Mouse (Mus musculus): ENCODE data around the gene Tox2. TPM values are rescaled to one million over a fixed set of nuclear protein-coding genes. Genes with fewer than 3 reads are reported as not detected.

The Tox2 gene
- total RNA-seq, 1 experiment: 0.36 TPM

- no peaks in the 10 kb centered on the region for H3K36me3 ChIP-seq (ENCODE audit: control insufficient read depth, insufficient read depth, low read length, poor library complexity, severe bottlenecking)
- TF ChIP-seq MAFK (IDR thresholded peaks at IDR 0.05; ENCODE audit: insufficient read depth, low read depth, low read length): no peak
- TF ChIP-seq CHD2 (IDR thresholded peaks at IDR 0.05; ENCODE audit: low read depth, low read length): no peak
- TF ChIP-seq HCFC1 (IDR thresholded peaks at IDR 0.05; ENCODE audit: borderline replicate concordance, insufficient read depth, low read length): no peak
- TF ChIP-seq ZC3H11A (IDR thresholded peaks at IDR 0.05; ENCODE audit: borderline replicate concordance, low read depth, low read length): no peak
- no peak for TF ChIP-seq ZNF384 (IDR thresholded peaks at IDR 0.05; ENCODE audit: low read depth, low read length)
- no peak overlapping the region for H3K9ac ChIP-seq (ENCODE audit: insufficient read depth, low read depth, low read length, poor library complexity, severe bottlenecking)
- peaks cover 0 to 10% of the 10 kb centered on the region in 2 experiments; a peak in 1 of 4 replicates for H3K4me1 ChIP-seq (ENCODE audit: control insufficient read depth in 2 of 2, insufficient read depth in 2 of 2, low read length in 2 of 2, poor library complexity in 1 of 2)
- H3K9me3 ChIP-seq (ENCODE audit: control insufficient read depth, insufficient read depth, low read depth, low read length): no peaks in the 10 kb centered on the region
- H3K4me3 ChIP-seq (ENCODE audit: insufficient read depth in 1 of 2, low read depth in 1 of 2, low read length in 2 of 2, poor library complexity in 1 of 2, severe bottlenecking in 1 of 2): peak overlapping the region; percentile 41 to 63; a peak in 3 of 4 replicates
- DNase-seq (ENCODE audit: low read depth, low spot score): no peak
- H3K27ac ChIP-seq (ENCODE audit: insufficient read depth, low read depth, low read length, poor library complexity, severe bottlenecking): no peak overlapping the region
- in situ Hi-C loops (cut with MboI; ENCODE audit: low sequenced_read_pairs in 2 of 2, unreplicated experiment in 2 of 2): no loop called here
Observed at GRCm38 (mm10) chr2:163202553-163202883, 407 bp upstream of the Tox2 start.

- in situ Hi-C loops (cut with MboI; ENCODE audit: low sequenced_read_pairs in 2 of 2, unreplicated experiment in 2 of 2): no loop called here
- Histone ChIP-seq H3K4me1 (ENCODE audit: control insufficient read depth in 2 of 2, insufficient read depth in 2 of 2, low read length in 2 of 2, poor library complexity in 1 of 2) (peaks cover 0 to 10% of the 10 kb centered on the region in 2 experiments; a peak in 1 of 4 replicates), H3K9me3 (ENCODE audit: control insufficient read depth, insufficient read depth, low read depth, low read length) (no peaks in the 10 kb centered on the region), H3K27ac (ENCODE audit: insufficient read depth, low read depth, low read length, poor library complexity, severe bottlenecking) (no peak overlapping the region), H3K4me3 (ENCODE audit: insufficient read depth in 1 of 2, low read depth in 1 of 2, low read length in 2 of 2, poor library complexity in 1 of 2, severe bottlenecking in 1 of 2) (peak overlapping the region; percentile 61 to 64), H3K9ac (ENCODE audit: insufficient read depth, low read depth, low read length, poor library complexity, severe bottlenecking) (peak overlapping the region; percentile 41; the same call in 1 of the 2 replicates), H3K36me3 (ENCODE audit: control insufficient read depth, insufficient read depth, low read length, poor library complexity, severe bottlenecking) (no peaks in the 10 kb centered on the region)
- no peak for DNase-seq (ENCODE audit: low read depth, low spot score)
- TF ChIP-seq MAFK (IDR thresholded peaks at IDR 0.05; ENCODE audit: insufficient read depth, low read depth, low read length) (no peak), HCFC1 (IDR thresholded peaks at IDR 0.05; ENCODE audit: borderline replicate concordance, insufficient read depth, low read length) (no peak), ZNF384 (IDR thresholded peaks at IDR 0.05; ENCODE audit: low read depth, low read length) (no peak), ZC3H11A (IDR thresholded peaks at IDR 0.05; ENCODE audit: borderline replicate concordance, low read depth, low read length) (no peak), CHD2 (IDR thresholded peaks at IDR 0.05; ENCODE audit: low read depth, low read length) (no peak)
Observed at GRCm38 (mm10) chr2:163203635-163204547, 966 bp downstream of the Tox2 start.

DNA sequence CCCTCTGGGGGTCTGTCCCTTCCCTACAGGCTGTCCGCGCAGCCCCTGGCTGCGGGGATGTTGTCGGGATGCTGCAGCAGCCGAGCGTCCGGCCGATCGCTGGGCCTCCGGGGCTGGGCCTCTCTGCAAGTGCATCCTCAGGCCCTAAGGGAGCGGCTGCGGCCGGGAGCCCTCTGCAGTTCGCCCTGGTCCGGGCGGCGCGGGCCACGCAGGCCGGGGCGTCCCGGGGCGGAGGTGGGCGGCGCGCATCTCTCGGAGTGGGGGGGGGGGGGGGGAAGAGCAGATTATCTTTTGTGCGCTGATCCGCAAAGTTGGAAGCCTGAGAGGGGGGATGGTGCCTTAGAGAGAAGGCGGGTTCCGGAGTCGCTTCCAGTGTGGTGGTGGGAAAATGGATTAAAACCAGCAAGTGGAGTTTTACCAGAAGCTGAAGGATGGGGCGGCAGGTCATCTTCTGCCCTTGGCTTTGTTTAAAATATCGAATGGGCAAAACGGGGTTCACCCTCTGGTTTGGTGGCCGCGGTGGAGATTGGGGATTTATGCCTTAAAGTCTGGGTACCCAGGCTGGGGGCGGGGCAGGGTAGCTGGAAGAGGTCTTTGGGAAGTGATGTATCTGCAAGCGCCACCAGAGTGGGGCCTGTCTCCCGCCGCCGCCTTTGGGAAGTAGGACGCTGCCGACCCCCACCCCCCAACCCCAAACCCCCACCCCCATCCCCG, 1.8 kb downstream of the Tox2 start:
- Histone ChIP-seq H3K4me3 (ENCODE audit: insufficient read depth in 1 of 2, low read depth in 1 of 2, low read length in 2 of 2, poor library complexity in 1 of 2, severe bottlenecking in 1 of 2) (peak overlapping the region; percentile 61 to 64), H3K4me1 (ENCODE audit: control insufficient read depth in 2 of 2, insufficient read depth in 2 of 2, low read length in 2 of 2, poor library complexity in 1 of 2) (peaks cover 0 to 10% of the 10 kb centered on the region in 2 experiments; a peak in 1 of 4 replicates), H3K36me3 (ENCODE audit: control insufficient read depth, insufficient read depth, low read length, poor library complexity, severe bottlenecking) (no peaks in the 10 kb centered on the region), H3K27ac (ENCODE audit: insufficient read depth, low read depth, low read length, poor library complexity, severe bottlenecking) (no peak overlapping the region), H3K9me3 (ENCODE audit: control insufficient read depth, insufficient read depth, low read depth, low read length) (no peaks in the 10 kb centered on the region), H3K9ac (ENCODE audit: insufficient read depth, low read depth, low read length, poor library complexity, severe bottlenecking) (peak overlapping the region; percentile 41; the same call in 1 of the 2 replicates)
- in situ Hi-C loops (cut with MboI; ENCODE audit: low sequenced_read_pairs in 2 of 2, unreplicated experiment in 2 of 2): loop anchor here in 1 of 2 experiments (5.0 kb wide), 1 partner anchor 128 kb away; no protein-coding TSS in a partner anchor
- TF ChIP-seq HCFC1 (IDR thresholded peaks at IDR 0.05; ENCODE audit: borderline replicate concordance, insufficient read depth, low read length): no peak
- TF ChIP-seq MAFK (IDR thresholded peaks at IDR 0.05; ENCODE audit: insufficient read depth, low read depth, low read length): no peak
- no peak for TF ChIP-seq ZNF384 (IDR thresholded peaks at IDR 0.05; ENCODE audit: low read depth, low read length)
- TF ChIP-seq CHD2 (IDR thresholded peaks at IDR 0.05; ENCODE audit: low read depth, low read length): no peak
- TF ChIP-seq ZC3H11A (IDR thresholded peaks at IDR 0.05; ENCODE audit: borderline replicate concordance, low read depth, low read length): no peak
- DNase-seq (ENCODE audit: low read depth, low spot score): no peak

DNA sequence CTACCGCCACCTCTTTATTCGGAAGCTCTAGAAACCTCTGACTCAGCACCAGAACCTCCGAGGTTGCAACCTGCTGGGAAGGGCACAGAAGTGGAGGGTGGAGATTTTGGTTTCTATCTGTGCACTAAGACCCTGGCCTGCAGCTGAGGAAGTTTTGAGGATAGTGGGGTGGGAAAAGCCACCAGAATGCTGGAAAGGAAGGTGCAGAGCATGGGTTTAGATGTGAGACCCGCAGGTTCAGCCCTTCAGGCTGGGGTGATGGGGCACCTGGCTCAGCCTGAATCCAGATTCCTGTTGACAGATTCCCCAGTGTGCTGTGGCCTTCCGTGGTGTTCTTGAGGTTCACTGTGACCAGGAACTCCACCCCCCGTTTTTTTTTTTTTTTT, 2.3 kb downstream of the Tox2 start:
- no peak overlapping the region; a peak in 1 of 4 replicates for H3K4me3 ChIP-seq (ENCODE audit: insufficient read depth in 1 of 2, low read depth in 1 of 2, low read length in 2 of 2, poor library complexity in 1 of 2, severe bottlenecking in 1 of 2)
- H3K36me3 ChIP-seq (ENCODE audit: control insufficient read depth, insufficient read depth, low read length, poor library complexity, severe bottlenecking): no peaks in the 10 kb centered on the region
- no peak overlapping the region for H3K27ac ChIP-seq (ENCODE audit: insufficient read depth, low read depth, low read length, poor library complexity, severe bottlenecking)
- TF ChIP-seq MAFK (IDR thresholded peaks at IDR 0.05; ENCODE audit: insufficient read depth, low read depth, low read length) (no peak), HCFC1 (IDR thresholded peaks at IDR 0.05; ENCODE audit: borderline replicate concordance, insufficient read depth, low read length) (no peak), ZC3H11A (IDR thresholded peaks at IDR 0.05; ENCODE audit: borderline replicate concordance, low read depth, low read length) (no peak), CHD2 (IDR thresholded peaks at IDR 0.05; ENCODE audit: low read depth, low read length) (no peak), ZNF384 (IDR thresholded peaks at IDR 0.05; ENCODE audit: low read depth, low read length) (no peak)
- no peaks in the 10 kb centered on the region for H3K9me3 ChIP-seq (ENCODE audit: control insufficient read depth, insufficient read depth, low read depth, low read length)
- peaks cover 0 to 10% of the 10 kb centered on the region in 2 experiments; a peak in 1 of 4 replicates for H3K4me1 ChIP-seq (ENCODE audit: control insufficient read depth in 2 of 2, insufficient read depth in 2 of 2, low read length in 2 of 2, poor library complexity in 1 of 2)
- in situ Hi-C loops (cut with MboI; ENCODE audit: low sequenced_read_pairs in 2 of 2, unreplicated experiment in 2 of 2): loop anchor here in 1 of 2 experiments (5.0 kb wide), 1 partner anchor 127 kb away; no protein-coding TSS in a partner anchor
- DNase-seq (ENCODE audit: low read depth, low spot score): no peak
- no peak overlapping the region for H3K9ac ChIP-seq (ENCODE audit: insufficient read depth, low read depth, low read length, poor library complexity, severe bottlenecking)

All from ES-E14 (cell line).